Mouse (Mus musculus) stomach, postnatal 0 days (tissue): ENCODE measurements around the gene Cgas. TPM values are rescaled to one million over a fixed set of nuclear protein-coding genes. Genes with fewer than 3 reads are reported as not detected.
"Not testable (repeated sequence)": the region's sequence is repeated elsewhere in the genome, so short reads cannot be mapped to it uniquely, and the experiment has no call there.

Experiments
- ATAC-seq: fragments of 200-750 bp; cut with Nextera tagmentation; 2 replicates; pipeline ENCODE4 v1.8.0; 2017; ENCODE audit not compliant: low FRiP score, low TSS enrichment
- DNase-seq: peaks from one replicate; pipeline ENCODE4 v3.0.0-alpha.2; 2016; ENCODE audit warnings: low spot score
- H3K27ac ChIP-seq: fragments of 300-500 bp; sonication (generic); replicated peaks from 2 replicates; pipeline ENCODE4 v1.5.1; 2014; ENCODE audit warnings: mild to moderate bottlenecking, control low read depth
- H3K27me3 ChIP-seq: fragments of 300-500 bp; sonication (generic); 2 replicates; pipeline ENCODE4 v1.6.1; 2014; ENCODE audit warnings: low read length; ENCODE audit not compliant: control insufficient read depth, insufficient read depth
- H3K36me3 ChIP-seq: fragments of 300-500 bp; sonication (generic); 2 replicates; pipeline ENCODE4 v1.6.1; 2014; ENCODE audit warnings: low read length, mixed read lengths; ENCODE audit not compliant: control insufficient read depth, insufficient read depth
- H3K4me1 ChIP-seq: fragments of 300-500 bp; sonication (generic); replicated peaks from 2 replicates; pipeline ENCODE4 v1.6.1; 2014; ENCODE audit warnings: antibody characterized with exemption; ENCODE audit not compliant: control insufficient read depth, insufficient read depth
- H3K4me2 ChIP-seq: fragments of 300-500 bp; sonication (generic); replicated peaks from 2 replicates; pipeline ENCODE4 v1.6.1; 2014; ENCODE audit warnings: low read depth, mild to moderate bottlenecking, control low read depth, moderate library complexity
- H3K4me3 ChIP-seq: fragments of 300-500 bp; sonication (generic); 2 replicates; pipeline ENCODE4 v1.5.1; 2014; ENCODE audit warnings: low read depth, low read length, control low read depth
- H3K9ac ChIP-seq: fragments of 300-500 bp; sonication (generic); 2 replicates; pipeline ENCODE4 v1.6.1; 2014; ENCODE audit warnings: mild to moderate bottlenecking, low read length, control low read depth, mixed read lengths
- H3K9me3 ChIP-seq: fragments of 300-500 bp; sonication (generic); 2 replicates; pipeline ENCODE4 v1.6.1; 2016; ENCODE audit warnings: low read length; ENCODE audit not compliant: control insufficient read depth
- CTCF ChIP-seq: IDR thresholded peaks from 2 replicates; pipeline ENCODE4 v1.5.1; 2016; ENCODE audit warnings: antibody characterized with exemption, low read depth, mild to moderate bottlenecking, moderate library complexity
- EP300 ChIP-seq: optimal IDR thresholded peaks from 2 replicates; pipeline ENCODE3; 2016; ENCODE audit warnings: antibody characterized with exemption
- WGBS: fragments of 180-500 bp; shearing (Covaris S2); extraction: QIAGEN DNeasy Blood & Tissue Kit; methylation state at CpG from one replicate; pipeline ENCODE4 v1.1.7; 2014; 5-methylcytosine and 5-hydroxymethylcytosine counted together
- polyA plus RNA-seq: library from polyadenylated mRNA; unstranded; fragments of >200 nt; fragmentation: Nextera tagmentation; extraction: Ambion mirVana; gene quantifications from 2 replicates; pipeline ENCODE4 v1.2.1, GENCODE M21; 2015

Gene Cgas
- polyA plus RNA-seq, 1 experiment from 2014 or later: 1.6 TPM

GRCm38 (mm10) chr9:78482386-78482785 is 39.3 kb upstream of the Cgas start:
- no peak for TF ChIP-seq CTCF
- peak; percentile 56 for TF ChIP-seq EP300
- 12% methylated on average over 3 of the region's 3 CpGs for WGBS

GRCm38 (mm10) chr9:78481423-78482331 is 38.6 kb upstream of the Cgas start:
- under 1% methylated on average over 62 of the region's 77 CpGs for WGBS
- peak overlapping the region; percentile 60 for H3K4me2 ChIP-seq
- peak overlapping the region; percentile 97 for H3K4me3 ChIP-seq
- no peaks in the 10 kb centered on the region for H3K4me1 ChIP-seq
- H3K9ac ChIP-seq: peak overlapping the region; percentile 100
- no peaks in the 10 kb centered on the region for H3K27me3 ChIP-seq
- H3K9me3 ChIP-seq: no peaks in the 10 kb centered on the region
- ATAC-seq (peak; percentile 97), DNase-seq (peak; percentile 98)
- H3K36me3 ChIP-seq: peaks cover 15% of the 10 kb centered on the region; the same call in 1 of the 2 replicates
- H3K27ac ChIP-seq: peak overlapping the region; percentile 99
- TF ChIP-seq EP300 (peak; percentile 49), CTCF (no peak)

More at GRCm38 (mm10) chr9:78482386-78482785, 39.3 kb upstream of the Cgas start:
- peak overlapping the region; percentile 77 for H3K9ac ChIP-seq
- 0 out of 2 replicates have a peak, but pooled peaks cover 8% of the 10 kb centered on the region for H3K36me3 ChIP-seq
- H3K27me3 ChIP-seq: no peaks in the 10 kb centered on the region
- H3K9me3 ChIP-seq: no peaks in the 10 kb centered on the region
- peak overlapping the region; percentile 97 for H3K4me3 ChIP-seq
- peak overlapping the region; percentile 60 for H3K4me2 ChIP-seq
- ATAC-seq (no peak), DNase-seq (no peak)
- no peaks in the 10 kb centered on the region for H3K4me1 ChIP-seq
- H3K27ac ChIP-seq: peak overlapping the region; percentile 98

GRCm38 (mm10) chr9:78480706-78481358 is 37.8 kb upstream of the Cgas start:
- under 1% methylated on average over 44 of the region's 46 CpGs for WGBS
- peak overlapping the region; percentile 100 for H3K9ac ChIP-seq
- peaks cover 19% of the 10 kb centered on the region; the same call in 1 of the 2 replicates for H3K36me3 ChIP-seq
- H3K9me3 ChIP-seq: no peaks in the 10 kb centered on the region
- ATAC-seq: peak; percentile 72
- no peaks in the 10 kb centered on the region for H3K27me3 ChIP-seq
- H3K27ac ChIP-seq: peak overlapping the region; percentile 99
- H3K4me3 ChIP-seq: peak overlapping the region; percentile 97
- peak; percentile 89 for DNase-seq
- TF ChIP-seq EP300: no peak
- H3K4me2 ChIP-seq: peak overlapping the region; percentile 60
- H3K4me1 ChIP-seq: no peaks in the 10 kb centered on the region

GRCm38 (mm10) chr9:78480227-78480626 is 37.2 kb upstream of the Cgas start:
- Histone ChIP-seq H3K27ac (peak overlapping the region; percentile 99; the same call in 1 of the 2 replicates), H3K4me3 (peak overlapping the region; percentile 97), H3K9ac (peak overlapping the region; percentile 100), H3K36me3 (peaks cover 19% of the 10 kb centered on the region; the same call in 1 of the 2 replicates), H3K4me2 (peak overlapping the region; percentile 60)
- H3K27me3 ChIP-seq, DNase-seq, ATAC-seq, H3K4me1 ChIP-seq, H3K9me3 ChIP-seq: not testable (repeated sequence)
- 1% methylated on average over 13 of the region's 13 CpGs for WGBS

GRCm38 (mm10) chr9:78479308-78479707 is 36.3 kb upstream of the Cgas start:
- DNase-seq, H3K9ac ChIP-seq, H3K4me1 ChIP-seq, H3K27me3 ChIP-seq, ATAC-seq, H3K9me3 ChIP-seq, H3K27ac ChIP-seq: not testable (repeated sequence)
- H3K4me3 ChIP-seq: peak overlapping the region; percentile 12; the same call in 1 of the 2 replicates
- H3K4me2 ChIP-seq: peak overlapping the region; percentile 60; the same call in 1 of the 2 replicates
- peaks cover 19% of the 10 kb centered on the region; the same call in 1 of the 2 replicates for H3K36me3 ChIP-seq
- WGBS: 24% methylated on average over 7 of the region's 8 CpGs

GRCm38 (mm10) chr9:78478009-78478605 is 35.1 kb upstream of the Cgas start:
- not testable (repeated sequence) for ATAC-seq, DNase-seq, H3K9ac ChIP-seq, H3K4me3 ChIP-seq, H3K9me3 ChIP-seq, H3K27me3 ChIP-seq, H3K4me1 ChIP-seq, H3K27ac ChIP-seq, H3K4me2 ChIP-seq
- H3K36me3 ChIP-seq: peaks cover 19% of the 10 kb centered on the region; the same call in 1 of the 2 replicates
- WGBS: 41% methylated on average over 1 of the region's 1 CpGs
